Mouse (Mus musculus) heart, postnatal 36 days (tissue): ENCODE measurements around the gene Olfr168. TPM values are rescaled to one million over a fixed set of nuclear protein-coding genes. Genes with fewer than 3 reads are reported as not detected.
"Not testable (repeated sequence)": the region's sequence is repeated elsewhere in the genome, so short reads cannot be mapped to it uniquely, and the experiment has no call there.

ENCODE experiments used
- DNase-seq, 2 experiments: peaks; one replicate each; pipeline ENCODE4 v3.0.0; 2021 to 2022
- intact Hi-C: fragments of 180-260 bp; cut with DNase I; formaldehyde crosslinking; loops from one replicate; pipeline ENCODE4 v1.15.1; 2025
- total RNA-seq, 2 experiments: library from RNA; stranded (reverse); gene quantifications; 2 replicates each; pipeline ENCODE4 v1.2.3; 2021

Gene Olfr168
- not detected for total RNA-seq

DNA sequence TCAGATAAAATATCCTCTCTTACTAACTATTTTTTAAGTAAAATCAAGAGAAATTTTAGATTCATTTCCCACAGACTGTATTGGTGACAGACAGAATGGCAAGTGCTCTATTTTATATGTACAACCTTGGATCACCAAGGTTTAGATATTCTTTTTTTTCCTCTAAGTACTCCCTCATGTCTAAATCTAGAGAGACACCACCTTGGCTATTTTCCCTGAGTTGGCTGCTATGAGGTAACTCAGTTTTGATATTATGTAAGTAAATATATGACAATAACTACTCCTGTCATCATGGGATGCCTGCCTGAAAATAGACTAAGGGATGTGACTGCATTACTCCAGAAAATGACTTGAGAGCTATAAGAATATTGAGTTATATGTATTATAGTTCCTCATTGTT is at the start of gene Olfr168:
Olfr168 (minus strand) TSS at position 101 of the 400 bp plus-strand sequence.
- DNase-seq: no peak
- intact Hi-C loops: no loop called here

DNA sequence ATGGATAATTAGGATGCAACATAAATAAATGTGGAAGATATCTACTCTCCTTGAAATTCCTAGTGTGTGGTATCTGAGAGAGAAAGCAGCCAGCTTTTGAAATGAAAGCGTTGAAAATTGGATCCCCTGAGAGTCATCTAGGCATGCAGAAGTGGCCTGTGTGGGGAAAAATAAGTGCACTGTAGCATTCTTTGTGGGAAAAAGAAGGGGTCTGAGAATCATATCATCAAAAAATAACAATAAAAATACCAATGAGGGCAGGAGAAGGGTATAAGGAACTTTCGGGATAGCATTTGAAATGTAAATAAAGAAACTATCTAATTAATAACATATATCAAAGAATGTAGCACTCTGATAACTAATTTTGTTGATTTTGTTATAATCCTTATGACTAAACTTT is 36.4 kb upstream of the Olfr168 start, which contains the start of gene Olfr169:
Olfr169 (minus strand) TSS at position 101 of the 400 bp plus-strand sequence.
- DNase-seq: not testable (repeated sequence)
- intact Hi-C loops: loop anchor here (2.0 kb wide), 1 partner anchor 39 kb away; the partner anchor contains the start of gene Olfr170

DNA sequence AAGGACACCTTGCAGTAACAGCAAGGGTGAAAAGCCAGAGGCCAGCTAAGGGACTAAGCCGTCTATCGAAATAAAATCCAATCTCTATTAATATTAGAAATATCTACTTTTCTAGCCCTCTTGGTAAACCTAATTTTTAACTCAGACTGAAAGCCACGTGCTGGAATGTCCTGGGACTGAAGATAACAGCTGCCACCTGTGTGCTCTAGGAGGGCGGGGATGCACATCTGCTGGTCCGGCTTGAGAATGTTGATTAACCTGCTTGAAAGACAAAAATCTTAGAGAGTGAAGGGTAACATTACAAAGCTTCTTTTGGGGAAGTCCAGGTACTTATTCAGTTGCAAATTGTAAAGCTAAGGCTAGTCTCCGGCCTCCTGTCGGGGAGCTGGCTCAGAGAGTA is 18.1 kb upstream of the Olfr168 start:
- DNase-seq, intact Hi-C loops: not testable (repeated sequence)

DNA sequence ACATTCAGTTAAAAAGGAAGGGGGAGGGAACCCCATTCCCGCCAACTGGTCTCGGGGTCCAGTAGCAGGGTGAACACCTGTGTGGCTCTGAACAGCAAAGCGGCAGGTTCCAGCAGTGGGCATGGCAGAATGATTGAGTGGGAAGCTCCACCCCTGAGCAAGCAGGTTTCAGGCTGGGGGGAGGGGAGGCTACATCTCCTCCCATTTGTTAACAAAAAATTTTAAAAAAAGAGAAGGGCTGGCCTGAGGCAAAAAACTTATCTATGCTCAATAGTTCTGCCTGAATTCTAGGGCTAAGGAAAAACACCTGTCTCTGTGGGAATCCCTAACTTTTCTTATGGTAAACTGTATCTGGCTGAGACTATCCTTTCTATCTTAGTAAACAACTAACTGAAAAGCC is 16.9 kb upstream of the Olfr168 start:
- DNase-seq, intact Hi-C loops: not testable (repeated sequence)

DNA sequence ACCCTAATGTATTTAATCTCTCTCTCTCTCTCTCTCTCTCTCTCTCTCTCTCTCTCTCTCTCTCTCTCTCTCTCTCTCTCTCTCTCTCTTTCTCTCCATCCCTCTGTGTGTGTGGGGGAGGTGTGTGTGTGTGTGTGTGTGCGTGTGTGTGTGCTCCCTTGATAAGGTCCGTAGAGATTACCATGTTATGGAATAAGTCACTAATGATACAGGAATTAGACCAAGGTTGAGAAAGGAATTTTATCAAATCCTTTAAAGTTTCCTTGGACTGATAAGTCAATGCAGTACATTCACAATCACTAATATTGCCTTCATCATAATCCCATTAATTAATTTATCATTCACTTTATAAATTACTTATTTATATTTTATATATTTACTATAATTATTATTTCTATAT is 13.2 kb downstream of the Olfr168 start, which contains the start of gene Olfr167:
Olfr167 (minus strand) TSS at position 101 of the 400 bp plus-strand sequence.
- DNase-seq: no peak
- intact Hi-C loops: no loop called here

DNA sequence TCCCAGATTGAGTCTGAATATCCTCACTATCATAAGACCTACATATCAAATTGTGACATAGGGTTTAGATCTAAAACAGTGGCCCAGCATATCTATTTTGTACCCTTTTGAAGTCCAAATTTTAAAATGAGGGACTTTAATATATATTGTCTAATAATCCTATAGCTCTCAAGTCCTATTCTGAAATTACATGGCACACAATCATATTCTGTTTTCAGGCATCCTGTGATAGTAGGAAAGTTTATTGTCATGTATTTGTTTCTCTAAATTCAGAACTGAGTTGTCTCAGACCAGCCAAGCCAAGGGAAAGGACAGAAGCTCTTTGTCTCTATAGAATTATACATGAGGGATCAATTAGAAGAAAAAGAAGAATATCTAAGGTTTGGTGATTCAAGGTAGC is 52.0 kb downstream of the Olfr168 start, which contains the start of gene Olfr166:
Olfr166 (plus strand) TSS at position 301 of the 400 bp plus-strand sequence.
- intact Hi-C loops: no loop called here

More for the DNA sequence above, 52.0 kb downstream of the Olfr168 start, which contains the start of gene Olfr166:
- no peak for DNase-seq

Other genes starting within 250 kb of the Olfr168 start
- gene Olfr164, start 221.5 kb downstream of the Olfr168 start, total RNA-seq: not detected
- gene Olfr165, start 112.4 kb downstream of the Olfr168 start, total RNA-seq: not detected
- not detected for gene Olfr166, start 51.9 kb downstream of the Olfr168 start, total RNA-seq
- not detected for gene Olfr167, start 13.3 kb downstream of the Olfr168 start, total RNA-seq
- not detected for gene Olfr169, start 36.3 kb upstream of the Olfr168 start, total RNA-seq
- gene Olfr170, start 76.3 kb upstream of the Olfr168 start, total RNA-seq: not detected
- not detected for gene Olfr171, start 94.4 kb upstream of the Olfr168 start, total RNA-seq
- not detected for gene Lamp3, start 170.8 kb upstream of the Olfr168 start, total RNA-seq
- gene B3gnt5, start 224.7 kb upstream of the Olfr168 start, total RNA-seq: under 1 TPM; 0.54 to 0.61 TPM